Mouse (Mus musculus) olfactory bulb, adult 2 months (tissue): Measurements from ENCODE around the gene Chst2.

Source experiments
- CTCF ChIP-seq: fragments of 200-500 bp; IDR thresholded peaks from 2 replicates; pipeline ENCODE4 v1.5.1; 2012; ENCODE audit warnings: low read depth, mild to moderate bottlenecking, low read length, moderate library complexity; ENCODE audit not compliant: insufficient read depth
- POLR2A ChIP-seq: fragments of 200-500 bp; IDR thresholded peaks from 2 replicates; pipeline ENCODE4 v1.6.1; 2012; ENCODE audit warnings: mild to moderate bottlenecking, low read depth, low read length, moderate library complexity; ENCODE audit not compliant: insufficient read depth

- TF ChIP-seq POLR2A (no peak), CTCF (no peak)
Measured at GRCm38 (mm10) chr9:95412047-95412446, 5.5 kb upstream of the Chst2 start.
